Mouse (Mus musculus): ENCODE results near the gene Zfp423.

GRCm38 (mm10) chr8:87670232-87670631 lies 289.2 kb downstream of the Zfp423 start:
- TF ChIP-seq ZKSCAN1 (IDR thresholded peaks at IDR 0.05; ENCODE audit: low read depth, low read length), result no peak
- no peak for TF ChIP-seq HCFC1 (IDR thresholded peaks at IDR 0.05; ENCODE audit: low read depth, low read length)
- TF ChIP-seq EP300 (IDR thresholded peaks at IDR 0.05; ENCODE audit: low read depth in 1 of 2, low read length in 2 of 2), result no peak
- no peak for TF ChIP-seq ELF1 (IDR thresholded peaks at IDR 0.05; ENCODE audit: low read depth, low read length)
- TF ChIP-seq CTCF (IDR thresholded peaks at IDR 0.05 in 2 of 3, conservative IDR thresholded peaks at IDR 0.05 in 1 of 3; ENCODE audit: control insufficient read depth in 1 of 3, insufficient read depth in 1 of 3, low read depth in 2 of 3, low read length in 3 of 3, poor library complexity in 1 of 3, severe bottlenecking in 1 of 3), result no peak
- no peak for TF ChIP-seq E2F4 (IDR thresholded peaks at IDR 0.05; ENCODE audit: borderline replicate concordance, low read depth, low read length)
- no peak for TF ChIP-seq RAD21 (IDR thresholded peaks at IDR 0.05; ENCODE audit: low read depth, low read length)
- no peak for TF ChIP-seq GATA1 (IDR thresholded peaks at IDR 0.05; ENCODE audit: low read depth, low read length)
- TF ChIP-seq USF2 (IDR thresholded peaks at IDR 0.05; ENCODE audit: borderline replicate concordance in 1 of 2, insufficient read depth in 1 of 2, low read depth in 1 of 2, low read length in 2 of 2), result no peak
- no peak for TF ChIP-seq MAFK (IDR thresholded peaks at IDR 0.05; ENCODE audit: borderline replicate concordance, low read depth, low read length)
